Mouse (Mus musculus) forebrain, embryonic 16.5 days (tissue): ENCODE results near the gene Ccdc163. TPM values are rescaled to one million over a fixed set of nuclear protein-coding genes. Genes with fewer than 3 reads are reported as not detected.
"Not testable (repeated sequence)": the region's sequence is repeated elsewhere in the genome, so short reads cannot be mapped to it uniquely, and the experiment has no call there.

Experiments
- ATAC-seq: fragments of 200-750 bp; cut with Nextera tagmentation; 2 replicates; pipeline ENCODE4 v1.8.0; 2017; ENCODE audit warnings: mild to moderate bottlenecking, moderate library complexity
- H3K27ac ChIP-seq: fragments of 300-500 bp; sonication (generic); 2 replicates; pipeline ENCODE4 v1.5.1; 2014; ENCODE audit warnings: low read length, control low read depth
- H3K27me3 ChIP-seq: fragments of 300-500 bp; sonication (generic); replicated peaks from 2 replicates; pipeline ENCODE4 v1.6.1; 2014; ENCODE audit warnings: low read length; ENCODE audit not compliant: control insufficient read depth, insufficient read depth
- H3K36me3 ChIP-seq: fragments of 300-500 bp; sonication (generic); 2 replicates; pipeline ENCODE4 v1.6.1; 2014; ENCODE audit not compliant: control insufficient read depth, insufficient read depth
- H3K4me1 ChIP-seq: fragments of 300-500 bp; sonication (generic); replicated peaks from 2 replicates; pipeline ENCODE4 v1.6.1; 2014; ENCODE audit warnings: low read length; ENCODE audit not compliant: control insufficient read depth, insufficient read depth
- H3K4me2 ChIP-seq: fragments of 300-500 bp; sonication (generic); 2 replicates; pipeline ENCODE4 v1.6.1; 2014; ENCODE audit warnings: mild to moderate bottlenecking, low read length, control low read depth
- H3K4me3 ChIP-seq: fragments of 300-500 bp; sonication (generic); replicated peaks from 2 replicates; pipeline ENCODE4 v1.5.1; 2014; ENCODE audit warnings: mild to moderate bottlenecking, low read length, control low read depth
- H3K9ac ChIP-seq: fragments of 300-500 bp; sonication (generic); replicated peaks from 2 replicates; pipeline ENCODE4 v1.6.1; 2014; ENCODE audit warnings: low read depth, low read length, control low read depth
- H3K9me3 ChIP-seq: fragments of 300-500 bp; sonication (generic); 2 replicates; pipeline ENCODE4 v1.6.1; 2016; ENCODE audit warnings: low read length; ENCODE audit not compliant: control insufficient read depth
- WGBS: fragments of 180-500 bp; shearing (Covaris S2); extraction: QIAGEN DNeasy Blood & Tissue Kit; methylation state at CpG from one replicate; pipeline ENCODE4 v1.1.7; 2014; 5-methylcytosine and 5-hydroxymethylcytosine counted together
- polyA plus RNA-seq: library from polyadenylated mRNA; unstranded; fragments of >200 nt; fragmentation: Nextera tagmentation; extraction: Ambion mirVana; gene quantifications from 2 replicates; pipeline ENCODE4 v1.2.1, GENCODE M21; 2015

The Ccdc163 gene
- polyA plus RNA-seq, 1 experiment from 2014 or later, result 14.8 TPM

DNA sequence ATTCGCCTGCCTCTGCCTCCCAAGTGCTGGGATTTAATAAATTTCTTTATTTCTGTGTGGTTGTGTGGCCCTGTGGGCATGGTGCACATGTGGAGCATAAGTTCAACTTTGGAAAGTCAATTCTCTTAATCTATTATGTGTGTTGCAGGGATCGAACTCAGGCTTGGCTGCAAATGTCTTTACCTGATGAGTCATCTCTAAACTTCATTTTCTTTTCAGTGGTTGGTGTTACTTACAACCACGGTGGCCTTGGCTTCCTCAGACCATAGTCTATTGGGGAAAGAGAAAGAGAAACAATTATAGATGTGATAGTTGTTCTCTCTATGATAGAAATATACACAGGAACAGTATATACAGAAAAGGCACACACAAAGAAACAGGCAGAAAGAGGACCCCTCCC, 32.3 kb upstream of the Ccdc163 start:
- no peaks in the 10 kb centered on the region for H3K9me3 ChIP-seq
- H3K27ac ChIP-seq, result no peak overlapping the region
- H3K9ac ChIP-seq, result no peak overlapping the region
- ATAC-seq, result no peak
- no peaks in the 10 kb centered on the region for H3K4me1 ChIP-seq
- no peak overlapping the region for H3K4me3 ChIP-seq
- no peaks in the 10 kb centered on the region for H3K36me3 ChIP-seq
- WGBS, result 81% methylated on average over 3 of the region's 3 CpGs
- H3K4me2 ChIP-seq, result no peak overlapping the region
- H3K27me3 ChIP-seq, result no peaks in the 10 kb centered on the region

DNA sequence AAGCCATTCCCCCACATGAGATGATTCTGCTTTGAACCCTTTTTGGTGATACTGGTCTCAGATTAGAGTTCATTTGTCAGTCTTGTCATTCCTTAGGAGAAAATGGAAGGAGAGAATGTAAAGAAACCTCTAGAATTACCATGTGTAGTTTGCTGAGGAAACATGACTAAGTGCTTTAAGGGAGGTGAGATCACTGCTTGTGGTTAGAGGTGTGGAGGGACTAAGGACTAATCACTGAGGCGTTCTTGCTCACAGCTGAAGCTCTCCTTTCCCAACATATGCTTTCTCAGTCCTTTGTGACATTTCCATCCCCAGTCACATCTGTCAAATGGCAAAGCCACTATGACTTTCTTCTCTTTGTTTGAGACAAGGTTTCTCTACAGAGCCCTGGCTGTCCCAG, 30.5 kb upstream of the Ccdc163 start:
- H3K9me3 ChIP-seq, result no peaks in the 10 kb centered on the region
- WGBS, result 82% methylated on average over 1 of the region's 1 CpGs
- no peaks in the 10 kb centered on the region for H3K27me3 ChIP-seq
- no peak overlapping the region for H3K4me3 ChIP-seq
- H3K4me1 ChIP-seq, result no peaks in the 10 kb centered on the region
- no peaks in the 10 kb centered on the region for H3K36me3 ChIP-seq
- no peak overlapping the region for H3K27ac ChIP-seq
- no peak overlapping the region for H3K4me2 ChIP-seq
- no peak overlapping the region for H3K9ac ChIP-seq
- ATAC-seq, result no peak

DNA sequence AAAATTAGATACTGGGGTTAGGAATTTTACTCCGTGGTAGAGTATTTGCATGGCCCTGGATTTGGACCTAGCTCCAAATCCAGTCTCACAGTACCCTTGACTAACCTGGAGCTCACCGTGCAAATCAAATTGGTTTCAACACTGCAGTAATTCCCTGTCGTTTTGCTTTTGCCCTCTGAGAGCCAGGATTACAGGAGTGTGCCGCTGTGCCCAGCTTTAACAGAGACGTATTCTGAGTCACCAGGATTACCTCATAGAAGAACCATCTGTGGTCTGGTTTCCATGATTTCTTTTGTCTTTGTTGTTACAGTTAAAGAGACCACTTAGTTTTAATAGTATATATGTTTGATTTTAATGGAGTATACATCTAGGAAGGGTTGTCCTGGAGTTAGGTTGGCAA, 29.2 kb upstream of the Ccdc163 start:
- no peak for ATAC-seq

DNA sequence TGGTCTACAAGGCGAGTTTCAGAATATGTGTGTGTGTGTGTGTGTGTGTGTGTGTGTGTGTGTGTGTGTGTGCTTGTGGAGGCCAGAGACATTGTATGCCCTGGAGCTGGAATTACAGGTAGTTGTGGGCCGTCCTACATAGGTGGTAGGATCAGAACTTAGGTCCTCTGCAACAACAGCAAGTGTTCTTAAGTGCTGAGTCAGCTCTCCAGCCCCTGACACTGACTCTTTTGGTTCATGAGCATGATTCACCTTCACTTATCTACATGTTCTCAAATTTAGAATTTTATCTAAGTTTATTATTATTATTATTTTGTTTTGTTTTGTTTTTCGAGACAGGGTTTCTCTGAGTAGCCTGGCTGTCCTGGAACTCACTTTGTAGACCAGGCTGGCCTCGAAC, 27.8 kb upstream of the Ccdc163 start:
- not testable (repeated sequence) for H3K9ac ChIP-seq, H3K36me3 ChIP-seq, ATAC-seq, H3K4me2 ChIP-seq, H3K4me3 ChIP-seq, H3K4me1 ChIP-seq, H3K27ac ChIP-seq, H3K27me3 ChIP-seq, H3K9me3 ChIP-seq
- WGBS, result 95% methylated on average over 4 of the region's 4 CpGs

More for the DNA sequence above, 29.2 kb upstream of the Ccdc163 start:
- Histone ChIP-seq H3K9me3 (no peaks in the 10 kb centered on the region), H3K4me2 (no peak overlapping the region), H3K27ac (no peak overlapping the region), H3K4me3 (no peak overlapping the region), H3K27me3 (no peaks in the 10 kb centered on the region), H3K36me3 (no peaks in the 10 kb centered on the region), H3K4me1 (no peaks in the 10 kb centered on the region), H3K9ac (no peak overlapping the region)
- WGBS, result 66% methylated on average over 5 of the region's 5 CpGs

DNA sequence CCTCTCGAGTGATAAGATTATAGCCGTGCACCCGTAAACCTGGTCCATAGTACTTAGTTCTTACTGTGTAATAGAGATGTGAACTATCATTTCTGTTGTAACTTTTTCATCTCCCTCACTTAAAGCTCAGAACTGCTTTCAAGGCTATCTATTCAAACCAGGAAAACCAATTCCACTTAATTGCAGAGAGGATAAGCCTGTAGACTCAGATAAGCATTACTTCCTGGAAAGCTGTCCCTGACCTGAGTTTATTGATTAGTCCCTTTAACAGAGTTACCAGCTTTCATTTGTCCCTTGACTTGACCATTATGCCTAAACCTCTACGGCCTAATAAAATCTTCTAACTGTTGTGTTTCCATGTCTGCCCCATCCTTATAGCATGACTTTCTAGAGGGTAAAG, 24.4 kb upstream of the Ccdc163 start:
- WGBS, result 93% methylated on average over 4 of the region's 4 CpGs
- no peak overlapping the region for H3K27ac ChIP-seq
- no peak for ATAC-seq

DNA sequence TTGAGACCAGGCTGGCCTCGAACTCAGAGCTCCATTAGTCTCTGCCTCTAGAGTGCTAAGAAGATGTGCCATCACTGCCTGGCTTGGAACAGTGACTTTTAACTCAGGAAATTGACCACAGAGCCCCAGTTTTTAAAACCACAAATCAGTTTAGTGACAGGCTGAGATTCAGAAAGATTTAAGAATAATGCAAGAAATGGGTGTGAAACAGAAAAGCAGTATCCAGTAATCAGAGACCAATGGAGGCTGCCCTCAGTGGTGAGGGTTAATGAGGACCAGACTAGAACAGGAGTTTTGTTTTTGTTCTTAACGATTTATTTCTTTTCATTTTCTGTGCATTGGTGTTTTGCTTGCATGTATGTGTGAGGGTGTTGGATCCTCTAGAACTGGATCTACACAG, 23.6 kb upstream of the Ccdc163 start:
- H3K9ac ChIP-seq, result no peak overlapping the region
- no peak overlapping the region for H3K4me3 ChIP-seq
- ATAC-seq, result no peak
- whole genome bisulfite sequencing, result 73% methylated on average over 2 of the region's 2 CpGs
- H3K27me3 ChIP-seq, result no peaks in the 10 kb centered on the region
- peaks cover 19% of the 10 kb centered on the region for H3K4me1 ChIP-seq
- H3K27ac ChIP-seq, result peak overlapping the region; percentile 80; the same call in 1 of the 2 replicates
- H3K36me3 ChIP-seq, result peaks cover 2% of the 10 kb centered on the region; the same call in 1 of the 2 replicates
- no peaks in the 10 kb centered on the region for H3K9me3 ChIP-seq
- H3K4me2 ChIP-seq, result peak overlapping the region; percentile 80; the same call in 1 of the 2 replicates

More for the DNA sequence above, 24.4 kb upstream of the Ccdc163 start:
- no peaks in the 10 kb centered on the region for H3K9me3 ChIP-seq
- H3K27me3 ChIP-seq, result no peaks in the 10 kb centered on the region
- H3K9ac ChIP-seq, result no peak overlapping the region
- no peak overlapping the region for H3K4me3 ChIP-seq
- no peaks in the 10 kb centered on the region for H3K36me3 ChIP-seq
- H3K4me1 ChIP-seq, result peaks cover 19% of the 10 kb centered on the region
- H3K4me2 ChIP-seq, result no peak overlapping the region

DNA sequence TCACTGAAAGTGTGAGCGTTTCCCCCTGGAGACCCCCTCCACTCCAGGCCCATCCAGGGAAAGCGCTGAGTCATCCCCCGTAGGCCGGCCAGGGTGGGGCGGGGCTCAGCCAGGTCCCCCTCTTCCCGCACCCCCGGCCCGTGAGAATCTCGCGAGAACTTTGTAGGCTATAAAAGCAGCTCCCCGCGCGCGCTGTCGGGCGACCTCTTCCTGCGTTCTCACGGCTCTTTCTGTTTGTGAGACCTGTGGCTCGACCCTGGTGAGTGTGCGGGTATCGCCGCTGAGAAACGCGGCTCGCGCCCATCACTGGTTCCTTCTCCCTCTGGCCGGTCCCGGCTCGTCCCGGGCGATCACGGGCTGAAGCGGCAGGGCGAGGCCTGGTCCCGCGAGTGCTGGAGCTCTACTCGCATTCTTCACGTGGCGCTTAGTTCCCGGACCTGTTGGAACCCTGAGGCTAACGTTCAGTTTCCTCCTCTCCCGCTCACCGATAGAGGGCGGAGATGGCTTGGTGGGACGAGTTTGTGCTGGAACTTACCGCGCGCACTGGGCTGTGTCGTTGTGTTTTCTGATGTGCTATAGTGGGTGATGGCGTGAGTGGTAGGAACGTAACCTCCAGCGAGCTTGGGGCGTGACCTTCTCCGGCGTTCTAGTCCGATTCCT, 22.8 kb upstream of the Ccdc163 start, which contains the start of gene Prdx1:
Prdx1 (plus strand) TSS at position 143 of the 660 bp plus-strand sequence.
- Histone ChIP-seq H3K27me3 (no peaks in the 10 kb centered on the region), H3K36me3 (peaks cover 2% of the 10 kb centered on the region; the same call in 1 of the 2 replicates), H3K9me3 (no peaks in the 10 kb centered on the region), H3K4me2 (peak within 1 kb of the TSS; percentile 80), H3K4me3 (peak within 1 kb of the TSS; percentile 71), H3K4me1 (peaks cover 19% of the 10 kb centered on the region), H3K9ac (peak within 1 kb of the TSS; percentile 70), H3K27ac (peak within 1 kb of the TSS; percentile 80)
- peak; percentile 95 for ATAC-seq
- WGBS, result under 1% methylated on average over 50 of the region's 56 CpGs

DNA sequence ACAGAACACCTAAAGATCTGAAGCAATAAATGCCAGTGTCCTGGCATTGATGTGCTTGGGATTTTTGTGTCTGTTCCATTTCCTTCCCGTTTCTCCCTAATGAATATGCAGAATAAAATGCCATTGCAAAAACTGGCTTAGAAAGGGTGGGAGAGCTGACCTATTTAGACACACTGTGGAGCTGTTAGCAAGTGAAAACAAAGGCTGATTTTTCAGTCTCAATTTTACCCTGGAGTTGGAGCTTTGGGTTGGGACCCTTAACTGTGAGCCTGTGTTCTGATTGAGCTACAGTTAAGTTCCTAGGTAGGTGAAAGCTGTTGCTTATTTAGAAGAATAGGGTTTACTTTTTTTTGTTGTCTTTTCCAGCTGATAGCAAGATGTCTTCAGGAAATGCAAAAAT, 21.3 kb upstream of the Ccdc163 start:
- no peaks in the 10 kb centered on the region for H3K9me3 ChIP-seq
- no peak overlapping the region for H3K27ac ChIP-seq
- no peak overlapping the region for H3K9ac ChIP-seq
- peak overlapping the region; percentile 71 for H3K4me3 ChIP-seq
- peaks cover 2% of the 10 kb centered on the region; the same call in 1 of the 2 replicates for H3K36me3 ChIP-seq
- WGBS, result 7% methylated on average over 1 of the region's 1 CpGs
- no peaks in the 10 kb centered on the region for H3K27me3 ChIP-seq
- ATAC-seq, result no peak
- H3K4me2 ChIP-seq, result peak overlapping the region; percentile 80
- H3K4me1 ChIP-seq, result peaks cover 19% of the 10 kb centered on the region

DNA sequence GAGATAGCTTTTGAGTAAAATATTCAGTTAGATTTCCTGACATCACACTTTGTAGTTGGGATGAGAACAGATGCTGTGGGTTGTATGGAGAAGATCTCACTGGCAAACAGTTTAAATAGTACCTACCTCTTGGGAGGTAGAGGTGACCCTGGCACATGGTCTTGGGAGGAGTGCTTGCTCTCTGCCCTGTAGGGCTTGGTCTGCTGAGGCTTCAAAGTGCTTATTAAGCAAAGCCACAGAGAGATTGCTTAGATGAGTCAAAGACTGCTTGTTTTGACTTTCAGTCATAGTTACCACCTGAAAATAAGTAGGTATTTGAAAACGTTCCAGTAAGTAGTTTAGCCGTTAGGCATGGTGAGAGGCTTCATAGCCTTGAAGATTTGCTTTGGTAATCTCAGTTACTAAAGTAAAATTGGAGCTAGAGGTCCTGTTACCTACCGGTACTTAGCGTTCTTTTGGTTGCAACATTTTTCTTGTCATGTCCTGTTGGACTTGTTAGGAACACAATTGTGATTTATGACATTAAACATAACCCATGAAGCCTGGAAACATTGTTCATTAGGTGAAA, 18.9 kb upstream of the Ccdc163 start:
- H3K4me2 ChIP-seq, result no peak overlapping the region
- H3K36me3 ChIP-seq, result peaks cover 7% of the 10 kb centered on the region; the same call in 1 of the 2 replicates
- H3K4me1 ChIP-seq, result peaks cover 19% of the 10 kb centered on the region
- no peaks in the 10 kb centered on the region for H3K27me3 ChIP-seq
- ATAC-seq, result no peak
- no peak overlapping the region for H3K9ac ChIP-seq
- H3K4me3 ChIP-seq, result no peak overlapping the region
- no peak overlapping the region for H3K27ac ChIP-seq
- no peaks in the 10 kb centered on the region for H3K9me3 ChIP-seq
- 92% methylated on average over 4 of the region's 4 CpGs for WGBS
